Mouse (Mus musculus): ENCODE measurements around the gene Wdr76. TPM values are rescaled to one million over a fixed set of nuclear protein-coding genes. Genes with fewer than 3 reads are reported as not detected.
"Not testable (repeated sequence)": the region's sequence is repeated elsewhere in the genome, so short reads cannot be mapped to it uniquely, and the experiment has no call there.

Gene Wdr76
- polyA plus RNA-seq, 1 experiment from 2014 or later = 8.9 TPM

GRCm38 (mm10) chr2:121484403-121484802 lies 22.1 kb upstream of the Wdr76 start:
- not testable (repeated sequence) for H3K9me3 ChIP-seq; H3K9ac ChIP-seq; H3K27me3 ChIP-seq; H3K27ac ChIP-seq; H3K4me3 ChIP-seq; H3K36me3 ChIP-seq; H3K4me1 ChIP-seq; H3K4me2 ChIP-seq; ATAC-seq (ENCODE audit: insufficient number of reproducible peaks, insufficient read depth, low FRiP score, low TSS enrichment, low read depth)
- 72% methylated on average over 2 of the region's 2 CpGs for WGBS

GRCm38 (mm10) chr2:121501550-121501949 lies 5.0 kb upstream of the Wdr76 start:
- 90% methylated on average over 2 of the region's 6 CpGs for WGBS
- not testable (repeated sequence) for H3K27me3 ChIP-seq; H3K36me3 ChIP-seq; H3K27ac ChIP-seq; ATAC-seq (ENCODE audit: insufficient number of reproducible peaks, insufficient read depth, low FRiP score, low TSS enrichment, low read depth); H3K9me3 ChIP-seq; H3K4me1 ChIP-seq; H3K4me2 ChIP-seq; H3K4me3 ChIP-seq; H3K9ac ChIP-seq

DNA sequence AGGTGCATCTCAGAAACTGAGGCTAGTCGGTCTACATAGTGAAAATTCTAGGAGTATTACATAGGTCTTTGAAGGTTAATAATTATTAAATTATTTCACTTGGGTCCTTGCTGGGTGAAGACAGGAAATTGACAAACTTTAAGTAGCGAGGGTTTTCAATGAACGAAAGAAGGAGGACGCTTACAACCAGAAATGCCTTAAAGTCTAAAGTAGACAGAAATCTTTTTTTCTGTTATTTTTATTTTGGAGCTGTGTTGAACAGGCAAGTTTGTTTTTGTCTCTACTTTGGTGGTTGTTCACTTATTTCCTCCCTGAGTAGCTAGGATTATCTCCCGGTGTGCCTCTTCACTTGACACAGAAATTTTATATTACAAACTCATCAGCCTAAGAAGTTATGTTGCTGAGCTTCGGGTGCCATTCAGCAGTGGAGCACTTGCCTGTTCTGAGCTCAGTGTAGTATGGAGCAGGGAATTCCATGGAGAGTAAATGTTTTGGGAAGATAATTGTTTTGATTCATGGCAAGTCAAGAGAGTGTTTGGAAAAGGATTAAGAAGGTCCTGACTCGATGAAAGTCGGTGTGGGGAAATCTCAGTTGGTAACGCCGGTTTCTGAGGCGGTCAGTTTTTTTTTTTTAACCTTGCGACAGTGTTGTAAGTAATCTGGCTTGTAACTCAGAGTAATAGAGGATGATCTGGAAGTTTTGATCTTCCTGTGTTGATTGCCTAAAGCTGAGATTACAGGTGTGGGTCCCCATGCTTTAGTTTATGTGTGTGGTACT lies 839 bp downstream of the Wdr76 start:
- WGBS = 28% methylated on average over 12 of the region's 12 CpGs
- Histone ChIP-seq H3K27me3 (no peaks in the 10 kb centered on the region), H3K9ac (peak overlapping the region; percentile 76), H3K27ac (no peak overlapping the region), H3K4me1 (peaks cover 18% of the 10 kb centered on the region), H3K4me2 (peak overlapping the region; percentile 75), H3K9me3 (no peaks in the 10 kb centered on the region), H3K36me3 (peaks cover 15% of the 10 kb centered on the region), H3K4me3 (peak overlapping the region; percentile 61)
- no peak for ATAC-seq (ENCODE audit: insufficient number of reproducible peaks, insufficient read depth, low FRiP score, low TSS enrichment, low read depth)

DNA sequence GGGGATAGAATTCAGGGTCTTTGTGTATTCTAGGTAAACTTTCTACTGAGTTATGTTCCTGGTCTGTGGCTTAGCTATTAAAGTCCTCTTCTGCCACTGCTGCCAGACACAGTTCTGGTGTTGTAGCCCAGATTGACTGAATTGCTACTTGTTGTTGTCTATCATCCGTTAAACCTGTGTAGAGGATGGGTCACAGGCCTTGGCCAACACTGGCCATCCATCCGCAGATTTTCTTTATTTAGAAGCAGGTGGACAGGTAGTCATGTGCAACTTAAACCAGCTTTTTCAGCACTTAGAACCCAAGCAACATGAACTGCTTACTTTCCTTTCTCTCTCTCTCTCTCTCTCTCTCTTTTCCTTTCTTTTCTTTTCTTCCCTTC lies 1.4 kb downstream of the Wdr76 start:
- H3K4me1 ChIP-seq = peaks cover 18% of the 10 kb centered on the region
- WGBS = 85% methylated on average over 2 of the region's 2 CpGs

GRCm38 (mm10) chr2:121509584-121509983 lies 3.1 kb downstream of the Wdr76 start:
- Histone ChIP-seq H3K9me3 (no peaks in the 10 kb centered on the region), H3K4me2 (peak overlapping the region; percentile 54), H3K36me3 (peaks cover 28% of the 10 kb centered on the region), H3K27me3 (no peaks in the 10 kb centered on the region), H3K9ac (peak overlapping the region; percentile 54; the same call in 1 of the 2 replicates), H3K4me3 (peak overlapping the region; percentile 41), H3K27ac (no peak overlapping the region), H3K4me1 (peaks cover 18% of the 10 kb centered on the region)
- ATAC-seq (ENCODE audit: insufficient number of reproducible peaks, insufficient read depth, low FRiP score, low TSS enrichment, low read depth) = 0 out of 2 replicates have a peak, but pooled peaks have one; percentile 71
- 18% methylated on average over 16 of the region's 16 CpGs for WGBS

More for the DNA sequence above, 1.4 kb downstream of the Wdr76 start:
- Histone ChIP-seq H3K4me2 (peak overlapping the region; percentile 75), H3K9ac (peak overlapping the region; percentile 76), H3K9me3 (no peaks in the 10 kb centered on the region), H3K36me3 (peaks cover 15% of the 10 kb centered on the region), H3K4me3 (peak overlapping the region; percentile 61), H3K27ac (no peak overlapping the region), H3K27me3 (no peaks in the 10 kb centered on the region)
- no peak for ATAC-seq (ENCODE audit: insufficient number of reproducible peaks, insufficient read depth, low FRiP score, low TSS enrichment, low read depth)

DNA sequence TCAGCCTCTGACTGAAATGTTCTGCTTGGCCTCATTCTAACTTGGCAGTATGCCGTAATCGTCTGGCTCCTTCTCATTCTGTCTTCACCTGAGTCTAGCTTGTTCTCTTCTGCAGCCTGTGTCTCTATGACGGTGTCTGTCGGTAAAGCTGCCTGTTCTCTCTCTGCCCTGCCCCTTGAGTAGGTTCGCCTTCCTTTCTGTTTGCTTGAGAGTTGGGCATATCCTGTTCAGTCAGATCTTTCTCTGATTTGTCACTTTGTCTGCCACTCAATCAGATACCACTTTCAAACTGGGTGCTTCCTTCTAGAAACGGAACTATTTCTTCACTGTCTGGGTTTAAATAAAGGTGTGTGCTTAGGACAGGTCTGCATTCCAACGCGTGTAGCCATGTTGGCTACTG lies 4.9 kb downstream of the Wdr76 start:
- Histone ChIP-seq H3K4me2 (no peak overlapping the region), H3K4me3 (no peak overlapping the region), H3K27ac (no peak overlapping the region), H3K36me3 (peaks cover 39% of the 10 kb centered on the region), H3K4me1 (peaks cover 18% of the 10 kb centered on the region), H3K9me3 (no peaks in the 10 kb centered on the region), H3K9ac (0 out of 2 replicates have a peak overlapping the region, but pooled peaks have one; percentile 21), H3K27me3 (no peaks in the 10 kb centered on the region)
- ATAC-seq (ENCODE audit: insufficient number of reproducible peaks, insufficient read depth, low FRiP score, low TSS enrichment, low read depth) = no peak
- 93% methylated on average over 8 of the region's 8 CpGs for WGBS

DNA sequence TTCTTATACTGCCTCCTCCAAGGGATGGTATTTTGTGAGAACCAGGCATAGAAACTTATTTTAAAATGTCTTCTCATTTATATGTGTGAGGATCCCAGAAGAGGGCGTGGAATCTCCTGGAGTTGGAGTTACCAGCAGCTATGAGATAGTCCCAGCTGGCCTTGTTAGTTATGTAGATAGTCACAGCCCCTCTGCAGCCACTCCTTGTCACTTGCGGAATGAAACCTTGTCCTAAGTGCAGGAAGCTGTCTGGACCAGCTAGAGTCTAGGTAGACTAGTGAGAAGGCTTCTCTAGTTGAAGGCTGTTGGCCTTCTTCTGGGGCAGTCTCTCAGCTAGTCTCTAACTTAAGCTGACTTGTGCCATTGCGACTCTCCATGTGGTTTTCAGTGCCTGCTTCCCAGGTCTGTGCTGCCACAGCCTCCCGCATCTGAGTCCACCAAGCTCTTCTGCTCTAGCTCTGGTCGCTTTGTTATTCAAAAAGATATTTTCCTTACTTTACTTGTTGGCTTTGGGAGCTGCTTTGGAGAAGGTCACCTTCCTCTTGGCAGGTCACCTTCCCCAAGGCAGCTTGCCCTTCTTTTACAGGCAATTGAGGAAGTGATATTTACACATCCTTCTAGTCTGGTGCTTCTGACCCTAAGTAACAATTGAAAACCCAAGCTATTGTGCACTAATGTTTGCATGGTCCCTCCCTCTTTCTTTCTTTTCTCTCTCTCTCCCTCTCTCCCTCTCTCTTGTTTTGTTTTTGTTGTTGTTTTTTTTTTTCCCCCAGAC lies 6.7 kb downstream of the Wdr76 start:
- H3K4me2 ChIP-seq; H3K9ac ChIP-seq; H3K9me3 ChIP-seq; H3K4me3 ChIP-seq; H3K27me3 ChIP-seq; ATAC-seq (ENCODE audit: insufficient number of reproducible peaks, insufficient read depth, low FRiP score, low TSS enrichment, low read depth); H3K27ac ChIP-seq; H3K4me1 ChIP-seq: not testable (repeated sequence)
- H3K36me3 ChIP-seq = peaks cover 48% of the 10 kb centered on the region
- 93% methylated on average over 5 of the region's 5 CpGs for WGBS

DNA sequence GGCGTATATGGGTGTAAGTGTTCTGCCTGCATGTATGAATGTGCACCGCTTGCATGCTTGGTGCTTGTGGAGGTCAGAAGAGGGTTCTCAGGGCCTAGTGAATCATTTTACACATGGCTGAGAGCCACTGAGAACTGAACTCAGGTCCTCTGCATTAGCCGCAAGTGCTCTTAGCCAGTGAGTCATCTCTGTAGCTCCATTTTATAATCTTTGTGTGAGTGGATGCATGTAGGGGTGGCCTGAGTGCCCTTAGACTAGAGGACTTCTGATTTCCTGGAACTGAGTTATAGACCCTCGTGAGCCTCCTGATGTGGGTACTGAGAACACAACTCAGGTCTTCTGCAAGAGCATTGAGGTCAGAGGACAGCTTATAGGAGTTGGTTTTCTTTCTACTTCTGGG lies 7.7 kb downstream of the Wdr76 start:
- H3K9ac ChIP-seq = no peak overlapping the region
- ATAC-seq (ENCODE audit: insufficient number of reproducible peaks, insufficient read depth, low FRiP score, low TSS enrichment, low read depth) = no peak
- WGBS = 96% methylated on average over 4 of the region's 4 CpGs

DNA sequence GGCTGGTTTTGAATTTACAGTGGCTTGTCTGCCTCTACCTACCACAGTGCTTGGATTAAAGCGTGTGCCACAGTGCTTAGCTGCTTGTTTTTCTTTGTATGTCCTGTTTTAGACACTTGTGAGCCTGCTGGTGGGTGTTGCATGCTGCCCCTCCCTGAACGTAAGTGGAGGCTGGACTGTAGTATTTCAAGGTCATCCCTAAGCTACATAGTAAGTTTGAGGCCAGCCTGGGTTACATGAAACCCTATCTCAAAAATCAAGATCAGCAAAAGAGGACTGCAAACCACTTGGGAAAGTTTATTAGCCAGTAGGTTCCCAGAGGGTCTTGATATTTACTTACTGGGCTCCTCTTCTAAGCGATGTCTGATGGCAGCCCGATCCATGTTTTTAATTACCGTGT lies 11.6 kb downstream of the Wdr76 start:
- Histone ChIP-seq H3K27ac (no peak overlapping the region), H3K4me1 (no peaks in the 10 kb centered on the region), H3K9ac (no peak overlapping the region), H3K27me3 (no peaks in the 10 kb centered on the region), H3K4me3 (no peak overlapping the region), H3K36me3 (peaks cover 57% of the 10 kb centered on the region), H3K9me3 (no peaks in the 10 kb centered on the region), H3K4me2 (no peak overlapping the region)
- 87% methylated on average over 5 of the region's 5 CpGs for WGBS
- no peak for ATAC-seq (ENCODE audit: insufficient number of reproducible peaks, insufficient read depth, low FRiP score, low TSS enrichment, low read depth)

More for the DNA sequence above, 7.7 kb downstream of the Wdr76 start:
- Histone ChIP-seq H3K27me3 (no peaks in the 10 kb centered on the region), H3K36me3 (peaks cover 53% of the 10 kb centered on the region), H3K27ac (no peak overlapping the region), H3K4me2 (no peak overlapping the region), H3K4me1 (peaks cover 6% of the 10 kb centered on the region), H3K4me3 (no peak overlapping the region), H3K9me3 (no peaks in the 10 kb centered on the region)

GRCm38 (mm10) chr2:121518711-121519110 lies 12.2 kb downstream of the Wdr76 start:
- not testable (repeated sequence) for ATAC-seq (ENCODE audit: insufficient number of reproducible peaks, insufficient read depth, low FRiP score, low TSS enrichment, low read depth)
- H3K36me3 ChIP-seq = peaks cover 54% of the 10 kb centered on the region

GRCm38 (mm10) chr2:121522006-121522405 lies 15.5 kb downstream of the Wdr76 start:
- H3K36me3 ChIP-seq = peaks cover 56% of the 10 kb centered on the region
- no peak for ATAC-seq (ENCODE audit: insufficient number of reproducible peaks, insufficient read depth, low FRiP score, low TSS enrichment, low read depth)

More at GRCm38 (mm10) chr2:121518711-121519110, 12.2 kb downstream of the Wdr76 start:
- not testable (repeated sequence) for H3K4me2 ChIP-seq, H3K4me1 ChIP-seq, H3K27ac ChIP-seq, H3K4me3 ChIP-seq, H3K9ac ChIP-seq, H3K9me3 ChIP-seq, H3K27me3 ChIP-seq
- WGBS = 93% methylated on average over 4 of the region's 4 CpGs

DNA sequence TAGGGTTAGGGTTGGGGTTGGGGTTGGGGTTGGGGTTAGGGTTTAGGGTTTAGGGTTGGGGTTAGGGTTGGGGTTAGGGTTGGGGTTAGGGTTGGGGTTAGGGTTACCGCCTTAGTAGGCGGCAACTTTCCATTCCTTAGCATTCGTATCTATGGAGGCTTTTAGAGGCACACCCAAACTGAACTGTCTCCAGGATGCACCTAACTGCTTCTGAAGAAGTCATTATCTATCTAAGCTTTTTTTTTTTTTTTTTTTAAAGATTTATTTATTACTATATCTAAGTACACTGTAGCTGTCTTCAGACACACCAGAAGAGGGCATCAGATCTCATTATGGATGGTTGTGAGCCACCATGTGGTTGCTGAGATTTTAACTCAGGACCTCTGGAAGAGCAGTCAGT lies 16.3 kb downstream of the Wdr76 start:
- not testable (repeated sequence) for H3K9ac ChIP-seq; H3K27me3 ChIP-seq; H3K4me2 ChIP-seq; ATAC-seq (ENCODE audit: insufficient number of reproducible peaks, insufficient read depth, low FRiP score, low TSS enrichment, low read depth); H3K9me3 ChIP-seq; H3K4me3 ChIP-seq; H3K4me1 ChIP-seq; H3K27ac ChIP-seq
- 99% methylated on average over 3 of the region's 3 CpGs for WGBS
- peaks cover 54% of the 10 kb centered on the region for H3K36me3 ChIP-seq

More at GRCm38 (mm10) chr2:121522006-121522405, 15.5 kb downstream of the Wdr76 start:
- 92% methylated on average over 2 of the region's 2 CpGs for WGBS
- Histone ChIP-seq H3K4me2 (no peak overlapping the region), H3K4me1 (no peaks in the 10 kb centered on the region), H3K27me3 (no peaks in the 10 kb centered on the region), H3K9me3 (no peaks in the 10 kb centered on the region), H3K27ac (no peak overlapping the region), H3K4me3 (no peak overlapping the region), H3K9ac (no peak overlapping the region)

Data from embryonic facial prominence, embryonic 13.5 days (tissue).